Mouse (Mus musculus): ENCODE results near the gene Rnaseh2b. TPM values are rescaled to one million over a fixed set of nuclear protein-coding genes. Genes with fewer than 3 reads are reported as not detected.

Rnaseh2b gene
- polyA plus RNA-seq, 1 experiment from 2014 or later: 76.1 TPM

DNA sequence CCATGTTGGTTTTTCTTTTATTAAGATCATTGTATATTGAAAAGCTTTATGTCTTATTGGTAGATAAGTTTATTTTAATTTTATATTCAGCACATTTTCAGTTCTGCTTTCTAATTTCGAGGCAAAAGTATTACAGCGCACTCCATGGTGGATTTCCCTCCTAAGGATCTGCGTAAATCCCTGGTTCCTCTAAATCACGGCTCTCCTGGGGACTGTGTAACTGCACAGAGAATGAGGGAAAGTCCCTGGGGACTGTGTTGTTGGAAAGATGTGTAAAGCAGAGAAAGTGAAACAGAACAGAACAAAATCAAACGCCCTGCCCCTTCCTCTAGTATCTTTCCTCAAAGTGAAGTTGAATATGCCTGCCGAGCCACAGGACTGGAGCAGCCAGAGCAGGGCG, 54.7 kb downstream of the Rnaseh2b start:
- WGBS: 88% methylated on average over 7 of the region's 7 CpGs
- no peak overlapping the region for H3K4me3 ChIP-seq
- DNase-seq (ENCODE audit: low spot score): no peak

DNA sequence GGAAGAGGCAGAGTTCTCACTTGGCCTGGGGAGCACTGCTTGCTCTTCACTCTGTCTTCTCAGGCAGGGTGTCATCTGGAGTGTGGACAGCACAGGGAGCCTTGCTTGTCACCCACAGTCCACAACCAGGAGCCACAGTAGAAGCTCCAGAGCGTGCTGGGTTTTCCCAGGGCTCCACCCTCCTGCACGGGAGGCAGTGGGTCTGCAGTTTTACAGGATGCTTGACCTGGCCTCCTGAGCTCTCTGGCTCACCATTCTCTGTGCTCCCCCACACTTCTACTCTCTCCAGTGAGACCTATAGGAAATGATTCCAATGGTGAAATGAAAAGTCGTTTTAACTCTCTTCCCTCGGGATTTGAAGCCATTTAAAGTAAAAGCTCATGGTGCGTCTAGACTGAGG, 57.4 kb downstream of the Rnaseh2b start:
- no peak for DNase-seq (ENCODE audit: low spot score)
- H3K4me1 ChIP-seq: peaks cover 21% of the 10 kb centered on the region; the same call in 1 of the 2 replicates
- H3K9me3 ChIP-seq (replicated peaks): no peaks in the 10 kb centered on the region
- H3K36me3 ChIP-seq: peaks cover 27% of the 10 kb centered on the region
- H3K27me3 ChIP-seq (ENCODE audit: low read depth, poor library complexity, severe bottlenecking): no peaks in the 10 kb centered on the region
- WGBS: 89% methylated on average over 5 of the region's 5 CpGs
- H3K4me3 ChIP-seq: no peak overlapping the region
- H3K27ac ChIP-seq (replicated peaks): no peak overlapping the region

More for the DNA sequence above, 54.7 kb downstream of the Rnaseh2b start:
- Histone ChIP-seq H3K4me1 (peaks cover 18% of the 10 kb centered on the region), H3K27ac (replicated peaks) (no peak overlapping the region), H3K36me3 (peaks cover 19% of the 10 kb centered on the region), H3K9me3 (replicated peaks) (no peaks in the 10 kb centered on the region), H3K27me3 (ENCODE audit: low read depth, poor library complexity, severe bottlenecking) (no peaks in the 10 kb centered on the region)

GRCm38 (mm10) chr14:62350186-62350585, 57.8 kb downstream of the Rnaseh2b start:
- no peaks in the 10 kb centered on the region for H3K27me3 ChIP-seq (ENCODE audit: low read depth, poor library complexity, severe bottlenecking)
- DNase-seq (ENCODE audit: low spot score): no peak
- peaks cover 21% of the 10 kb centered on the region; the same call in 1 of the 2 replicates for H3K4me1 ChIP-seq
- no peak overlapping the region for H3K4me3 ChIP-seq
- WGBS: 79% methylated on average over 4 of the region's 4 CpGs
- H3K9me3 ChIP-seq (replicated peaks): no peaks in the 10 kb centered on the region
- peaks cover 27% of the 10 kb centered on the region for H3K36me3 ChIP-seq
- no peak overlapping the region for H3K27ac ChIP-seq (replicated peaks)

DNA sequence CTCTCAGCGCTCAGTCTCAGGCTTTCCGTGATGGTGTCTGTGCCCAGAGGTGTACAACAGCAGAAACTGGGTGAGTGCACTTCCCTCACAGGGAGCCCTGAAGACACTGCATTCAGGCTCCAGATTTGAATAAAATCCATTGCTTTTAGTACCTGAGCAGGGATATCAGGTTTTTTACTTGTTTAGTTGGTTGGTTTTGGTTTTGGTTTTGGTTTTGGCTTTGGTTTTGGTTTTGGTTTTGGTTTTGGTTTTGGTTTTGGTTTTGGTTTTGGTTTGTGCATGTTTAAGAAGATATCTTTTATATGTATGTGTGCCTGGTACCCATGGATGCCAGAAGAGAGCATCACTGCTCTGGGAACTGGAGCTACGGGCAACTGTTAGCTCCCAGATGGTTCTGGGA, 58.5 kb downstream of the Rnaseh2b start:
- Histone ChIP-seq H3K27ac (replicated peaks) (no peak overlapping the region), H3K36me3 (peaks cover 27% of the 10 kb centered on the region), H3K4me3 (no peak overlapping the region), H3K27me3 (ENCODE audit: low read depth, poor library complexity, severe bottlenecking) (no peaks in the 10 kb centered on the region), H3K4me1 (peaks cover 21% of the 10 kb centered on the region; the same call in 1 of the 2 replicates), H3K9me3 (replicated peaks) (no peaks in the 10 kb centered on the region)
- no peak for DNase-seq (ENCODE audit: low spot score)
- WGBS: 92% methylated on average over 3 of the region's 3 CpGs

GRCm38 (mm10) chr14:62353372-62353771, 61.0 kb downstream of the Rnaseh2b start:
- peak overlapping the region; percentile 25; the same call in 1 of the 2 replicates for H3K27ac ChIP-seq (replicated peaks)
- H3K27me3 ChIP-seq (ENCODE audit: low read depth, poor library complexity, severe bottlenecking): no peaks in the 10 kb centered on the region
- peaks cover 10% of the 10 kb centered on the region; the same call in 1 of the 2 replicates for H3K4me1 ChIP-seq
- H3K4me3 ChIP-seq: no peak overlapping the region
- H3K36me3 ChIP-seq: peaks cover 27% of the 10 kb centered on the region
- no peaks in the 10 kb centered on the region for H3K9me3 ChIP-seq (replicated peaks)
- WGBS: 75% methylated on average over 9 of the region's 9 CpGs
- no peak for DNase-seq (ENCODE audit: low spot score)

DNA sequence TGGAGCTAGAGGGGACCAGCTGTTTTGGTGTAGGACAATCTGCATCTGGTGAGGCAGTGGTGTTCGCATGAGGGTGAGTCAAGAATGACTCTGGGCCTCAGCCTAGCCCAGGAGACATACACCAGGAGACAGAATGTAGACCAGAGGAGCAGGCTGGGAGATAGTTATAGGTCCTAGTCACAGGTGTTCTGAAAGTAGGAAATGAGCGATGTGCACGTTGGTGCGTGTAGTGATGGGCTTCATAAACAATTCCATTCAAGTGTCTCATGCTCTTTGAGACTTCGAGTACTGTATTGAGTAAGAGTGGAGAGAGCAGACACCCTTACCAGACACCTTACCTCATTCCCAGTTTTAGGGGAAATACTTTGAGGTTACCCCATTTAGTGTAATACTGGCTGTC, 61.4 kb downstream of the Rnaseh2b start:
- no peak overlapping the region for H3K27ac ChIP-seq (replicated peaks)
- no peaks in the 10 kb centered on the region for H3K9me3 ChIP-seq (replicated peaks)
- H3K4me3 ChIP-seq: no peak overlapping the region
- H3K27me3 ChIP-seq (ENCODE audit: low read depth, poor library complexity, severe bottlenecking): no peaks in the 10 kb centered on the region
- peaks cover 10% of the 10 kb centered on the region; the same call in 1 of the 2 replicates for H3K4me1 ChIP-seq
- WGBS: 93% methylated on average over 5 of the region's 5 CpGs
- DNase-seq (ENCODE audit: low spot score): no peak
- peaks cover 28% of the 10 kb centered on the region for H3K36me3 ChIP-seq

DNA sequence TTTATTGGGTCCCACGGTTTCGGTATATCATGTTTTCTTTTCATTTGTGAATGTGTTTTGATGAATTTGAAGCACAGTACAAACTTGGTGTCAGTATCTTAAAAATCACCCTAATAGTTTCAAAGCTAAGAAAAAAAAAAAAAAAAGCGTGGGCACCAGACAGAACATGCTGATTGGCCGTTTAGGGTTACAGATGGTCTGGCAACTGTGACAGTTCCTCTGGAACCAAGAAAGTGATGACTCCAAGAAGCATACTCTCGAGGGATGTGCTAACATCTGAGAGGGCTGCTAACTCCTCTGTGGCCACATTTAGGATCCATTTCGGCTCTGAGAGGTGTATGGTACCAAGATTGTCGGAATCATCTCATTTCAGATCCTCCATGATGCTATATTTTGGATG, 62.8 kb downstream of the Rnaseh2b start:
- H3K4me1 ChIP-seq: peaks cover 10% of the 10 kb centered on the region; the same call in 1 of the 2 replicates
- WGBS: 92% methylated on average over 7 of the region's 7 CpGs
- H3K27me3 ChIP-seq (ENCODE audit: low read depth, poor library complexity, severe bottlenecking): no peaks in the 10 kb centered on the region
- H3K36me3 ChIP-seq: peaks cover 26% of the 10 kb centered on the region
- H3K27ac ChIP-seq (replicated peaks): no peak overlapping the region
- DNase-seq (ENCODE audit: low spot score): no peak
- H3K4me3 ChIP-seq: no peak overlapping the region
- H3K9me3 ChIP-seq (replicated peaks): no peaks in the 10 kb centered on the region

DNA sequence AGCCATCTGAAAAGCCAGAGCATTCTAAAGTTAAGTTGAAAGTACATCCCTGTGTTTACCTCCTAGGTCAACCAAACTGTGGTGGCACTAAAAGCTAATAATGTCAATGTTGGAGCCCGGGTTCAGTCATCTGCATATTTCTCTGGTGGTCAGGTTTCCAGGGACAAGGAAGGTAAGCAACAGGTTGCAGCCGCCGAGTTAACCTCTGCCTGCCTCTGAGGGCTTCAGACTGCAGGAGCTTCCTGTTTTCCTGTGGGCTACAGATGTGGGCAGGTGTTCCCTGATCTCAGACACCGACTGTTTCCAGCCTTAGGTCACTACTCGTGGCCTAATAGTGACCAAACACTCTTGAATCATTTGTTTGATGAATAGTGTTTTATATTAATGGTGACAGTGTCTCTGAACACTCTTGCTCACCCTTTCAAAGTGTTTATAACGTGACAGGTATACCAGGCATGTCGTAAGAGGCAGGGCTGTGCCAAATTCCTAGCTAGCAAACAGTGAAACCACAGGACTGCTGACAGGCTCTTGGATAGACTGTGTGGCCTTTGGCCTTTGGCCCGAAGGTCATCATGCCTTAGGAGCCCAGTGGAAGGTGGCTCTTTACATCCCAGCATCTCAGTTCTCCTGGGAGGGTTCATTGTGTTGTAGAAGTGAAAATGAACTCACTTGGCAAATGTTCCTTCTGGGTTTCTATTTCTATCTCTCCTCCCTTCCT, 69.0 kb downstream of the Rnaseh2b start:
- 88% methylated on average over 8 of the region's 8 CpGs for WGBS
- H3K27me3 ChIP-seq (ENCODE audit: low read depth, poor library complexity, severe bottlenecking): no peaks in the 10 kb centered on the region
- no peaks in the 10 kb centered on the region for H3K4me1 ChIP-seq
- H3K27ac ChIP-seq (replicated peaks): no peak overlapping the region
- no peak for DNase-seq (ENCODE audit: low spot score)
- H3K9me3 ChIP-seq (replicated peaks): no peaks in the 10 kb centered on the region
- no peak overlapping the region for H3K4me3 ChIP-seq
- H3K36me3 ChIP-seq: peaks cover 61% of the 10 kb centered on the region

GRCm38 (mm10) chr14:62363774-62364173, 71.4 kb downstream of the Rnaseh2b start:
- Histone ChIP-seq H3K27me3 (ENCODE audit: low read depth, poor library complexity, severe bottlenecking) (no peaks in the 10 kb centered on the region), H3K4me3 (no peak overlapping the region), H3K9me3 (replicated peaks) (no peaks in the 10 kb centered on the region), H3K27ac (replicated peaks) (no peak overlapping the region), H3K36me3 (peaks cover 80% of the 10 kb centered on the region), H3K4me1 (no peaks in the 10 kb centered on the region)
- DNase-seq (ENCODE audit: low spot score): no peak
- WGBS: 94% methylated on average over 2 of the region's 2 CpGs

GRCm38 (mm10) chr14:62370819-62371218, 78.4 kb downstream of the Rnaseh2b start:
- Histone ChIP-seq H3K36me3 (peaks cover 53% of the 10 kb centered on the region), H3K27me3 (ENCODE audit: low read depth, poor library complexity, severe bottlenecking) (no peaks in the 10 kb centered on the region), H3K9me3 (replicated peaks) (no peaks in the 10 kb centered on the region), H3K27ac (replicated peaks) (no peak overlapping the region), H3K4me1 (no peaks in the 10 kb centered on the region), H3K4me3 (no peak overlapping the region)
- DNase-seq (ENCODE audit: low spot score): no peak
- 89% methylated on average over 6 of the region's 6 CpGs for WGBS

DNA sequence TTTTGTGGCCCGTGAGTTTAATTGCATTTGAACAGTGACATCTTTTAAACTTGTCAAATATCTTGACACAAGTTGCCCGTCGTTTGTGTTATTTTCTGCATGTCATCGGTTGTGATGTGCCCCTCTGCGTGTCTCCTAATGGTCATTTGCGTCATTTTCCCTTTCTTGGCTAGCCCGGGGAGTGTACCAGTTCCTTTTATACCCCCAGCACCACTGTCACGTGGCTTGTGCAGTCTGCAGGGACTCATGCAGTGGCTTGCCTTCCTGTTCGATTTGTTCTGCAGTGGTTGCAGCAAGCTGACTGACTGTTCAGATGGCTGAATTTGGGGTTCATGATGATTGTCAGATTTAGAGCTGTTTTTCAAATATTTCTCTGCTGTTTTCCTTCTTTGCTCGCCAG, 81.6 kb downstream of the Rnaseh2b start:
- Histone ChIP-seq H3K4me1 (no peaks in the 10 kb centered on the region), H3K27ac (replicated peaks) (no peak overlapping the region), H3K4me3 (no peak overlapping the region), H3K36me3 (peaks cover 48% of the 10 kb centered on the region), H3K9me3 (replicated peaks) (no peaks in the 10 kb centered on the region), H3K27me3 (ENCODE audit: low read depth, poor library complexity, severe bottlenecking) (no peaks in the 10 kb centered on the region)
- no peak for DNase-seq (ENCODE audit: low spot score)
- WGBS: 91% methylated on average over 10 of the region's 10 CpGs

DNA sequence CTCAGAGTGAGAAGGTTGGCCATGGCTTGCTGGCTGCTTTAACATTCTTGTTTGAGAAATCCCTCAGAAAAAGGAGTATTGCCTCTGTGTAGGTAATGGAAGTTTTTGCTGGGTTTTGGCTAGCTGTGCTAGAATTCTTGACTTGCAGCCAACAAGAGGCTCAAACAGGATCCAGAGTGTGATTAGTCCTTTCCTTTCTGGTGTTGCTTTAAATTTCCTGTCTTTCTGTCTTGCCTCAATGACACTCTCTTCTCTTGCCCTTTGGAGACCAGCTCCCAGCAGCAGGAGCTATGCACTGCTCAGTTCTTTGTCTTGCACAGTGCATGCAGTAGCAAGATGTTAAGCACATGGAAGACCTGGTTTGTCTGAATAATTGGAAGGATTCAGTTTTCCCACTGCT, 83.3 kb downstream of the Rnaseh2b start:
- Histone ChIP-seq H3K9me3 (replicated peaks) (no peaks in the 10 kb centered on the region), H3K4me3 (no peak overlapping the region), H3K27ac (replicated peaks) (no peak overlapping the region), H3K36me3 (peaks cover 45% of the 10 kb centered on the region), H3K4me1 (no peaks in the 10 kb centered on the region), H3K27me3 (ENCODE audit: low read depth, poor library complexity, severe bottlenecking) (no peaks in the 10 kb centered on the region)
- DNase-seq (ENCODE audit: low spot score): no peak

GRCm38 (mm10) chr14:62376115-62376514, 83.7 kb downstream of the Rnaseh2b start:
- Histone ChIP-seq H3K4me3 (no peak overlapping the region), H3K4me1 (no peaks in the 10 kb centered on the region), H3K27ac (replicated peaks) (no peak overlapping the region), H3K36me3 (peaks cover 45% of the 10 kb centered on the region), H3K27me3 (ENCODE audit: low read depth, poor library complexity, severe bottlenecking) (no peaks in the 10 kb centered on the region), H3K9me3 (replicated peaks) (no peaks in the 10 kb centered on the region)
- 85% methylated on average over 2 of the region's 2 CpGs for WGBS
- DNase-seq (ENCODE audit: low spot score): no peak

Data from midbrain, embryonic 10.5 days (tissue).